Mouse (Mus musculus) cerebellum, adult 18-20 months (tissue): ENCODE measurements around the gene Il11ra1.
A peak's percentile ranks its signal among the peaks of the same experiment; 100 is the strongest.
"Not testable (repeated sequence)": the region's sequence is repeated elsewhere in the genome, so short reads cannot be mapped to it uniquely, and the experiment has no call there.

Experiments
- DNase-seq, 2 experiments: peaks; one replicate each; pipeline ENCODE4 v3.0.0; 2021

Gene Il11ra1

GRCm38 (mm10) chr4:41681176-41681575, 18.6 kb upstream of the Il11ra1 start:
- DNase-seq, result peak; percentile 52 to 57

GRCm38 (mm10) chr4:41681947-41682346, 17.8 kb upstream of the Il11ra1 start:
- DNase-seq, result no peak

- DNase-seq, result peak in 1 of 2 experiments; percentile 46
Observed at GRCm38 (mm10) chr4:41682789-41683188, 17.0 kb upstream of the Il11ra1 start.

GRCm38 (mm10) chr4:41683303-41683702, 16.5 kb upstream of the Il11ra1 start:
- DNase-seq, result not testable (repeated sequence)

- DNase-seq, result not testable (repeated sequence)
Observed at GRCm38 (mm10) chr4:41684131-41684930, 15.5 kb upstream of the Il11ra1 start.

GRCm38 (mm10) chr4:41684931-41685453, 14.8 kb upstream of the Il11ra1 start:
- not testable (repeated sequence) for DNase-seq

GRCm38 (mm10) chr4:41685882-41686492, 13.8 kb upstream of the Il11ra1 start:
- DNase-seq, result not testable (repeated sequence)

- DNase-seq, result not testable (repeated sequence)
Observed at GRCm38 (mm10) chr4:41688562-41688961, 11.2 kb upstream of the Il11ra1 start.

GRCm38 (mm10) chr4:41690014-41690413, 9.8 kb upstream of the Il11ra1 start:
- DNase-seq, result not testable (repeated sequence)

- DNase-seq, result not testable (repeated sequence)
Observed at GRCm38 (mm10) chr4:41693511-41693910, 6.3 kb upstream of the Il11ra1 start.

GRCm38 (mm10) chr4:41695800-41696199, 4.0 kb upstream of the Il11ra1 start:
- DNase-seq, result peak in 1 of 2 experiments; percentile 49

GRCm38 (mm10) chr4:41696452-41696851, 3.3 kb upstream of the Il11ra1 start:
- DNase-seq, result not testable (repeated sequence)

- DNase-seq, result peak; percentile 85 to 94
Observed at GRCm38 (mm10) chr4:41696930-41697841, 2.6 kb upstream of the Il11ra1 start, which contains the start of gene Cntfr. Gene Cntfr (minus strand): TSS chr4:41697089.

GRCm38 (mm10) chr4:41698421-41699016, 1.3 kb upstream of the Il11ra1 start:
- peak; percentile 67 to 79 for DNase-seq

- DNase-seq, result not testable (repeated sequence)
Observed at GRCm38 (mm10) chr4:41700224-41700623, 435 bp downstream of the Il11ra1 start.

GRCm38 (mm10) chr4:41702226-41702625, 2.4 kb downstream of the Il11ra1 start:
- DNase-seq, result not testable (repeated sequence)

- no peak for DNase-seq
Observed at GRCm38 (mm10) chr4:41704651-41705050, 4.9 kb downstream of the Il11ra1 start.

- DNase-seq, result no peak
Observed at GRCm38 (mm10) chr4:41705922-41706754, 6.3 kb downstream of the Il11ra1 start.

GRCm38 (mm10) chr4:41707011-41707535, 7.3 kb downstream of the Il11ra1 start:
- DNase-seq, result peak; percentile 82 to 87

GRCm38 (mm10) chr4:41708192-41708745, 8.5 kb downstream of the Il11ra1 start:
- peak; percentile 56 to 58 for DNase-seq

GRCm38 (mm10) chr4:41710229-41710628, 10.4 kb downstream of the Il11ra1 start:
- DNase-seq, result no peak
